Mouse (Mus musculus): ENCODE results near the gene Arid4a.

DNA sequence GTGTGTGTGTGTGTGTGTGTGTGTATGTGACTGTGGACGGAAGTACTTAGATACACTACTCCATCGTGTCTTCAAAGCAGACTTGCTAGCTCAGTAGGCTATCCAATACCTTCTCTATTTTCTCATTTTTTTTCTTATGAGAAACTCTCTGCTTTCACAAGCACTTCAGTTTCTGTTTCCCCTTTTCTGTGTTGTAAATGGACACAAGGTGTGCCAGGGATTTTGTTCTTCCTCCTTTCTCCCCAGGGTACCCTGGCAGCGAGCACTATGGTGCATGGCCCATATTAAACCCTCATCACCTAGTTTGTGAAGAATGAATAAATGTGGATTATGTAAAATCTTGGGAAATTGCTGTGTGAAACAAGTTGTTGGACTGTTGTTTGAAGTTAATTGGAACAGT is 39.7 kb downstream of the Arid4a start:
- TF ChIP-seq CTCF (conservative IDR thresholded peaks at IDR 0.05; ENCODE audit: low read length) (no peak), POU5F1 (IDR thresholded peaks at IDR 0.05; ENCODE audit: borderline replicate concordance, low read length) (no peak), NANOG (IDR thresholded peaks at IDR 0.05; ENCODE audit: borderline replicate concordance, low read length) (no peak)

Measured in E14TG2a.4 (cell line).